Comparison of ENCODE assay signal across 1 mouse cellular context in genomic region chr17:74785586-74785985, GRCm38 (mm10).
A peak's percentile ranks its signal among the peaks of the same experiment; 100 is the strongest.
TF ChIP-seq lines count a peak whose summit lies in the region.

No protein-coding gene starts in this region.

TF ChIP-seq in MEL, 35 proteins besides CTCF, POLR2A, EP300 and RAD21 (continued from another document):
- no peak for TF ChIP-seq UBTF (IDR thresholded peaks at IDR 0.05; ENCODE audit: borderline replicate concordance, insufficient read depth, low read depth, low read length)
- TF ChIP-seq TCF12 (IDR thresholded peaks at IDR 0.05; ENCODE audit: low read depth, low read length): 0 out of 2 replicates have a peak, but pooled peaks have one; percentile 2
- TF ChIP-seq HCFC1 (IDR thresholded peaks at IDR 0.05; ENCODE audit: low read depth, low read length): no peak
- TF ChIP-seq GABPA (IDR thresholded peaks at IDR 0.05; ENCODE audit: low read depth, low read length): no peak
- TF ChIP-seq TBP (IDR thresholded peaks at IDR 0.05; ENCODE audit: low read depth, low read length): no peak
- no peak for TF ChIP-seq MAZ (IDR thresholded peaks at IDR 0.05; ENCODE audit: low read depth, low read length)
- no peak for TF ChIP-seq MYC (IDR thresholded peaks at IDR 0.05; ENCODE audit: low read depth, low read length)
- no peak for TF ChIP-seq USF2 (IDR thresholded peaks at IDR 0.05; ENCODE audit: borderline replicate concordance in 1 of 2, insufficient read depth in 1 of 2, low read depth in 1 of 2, low read length in 2 of 2)
- no peak for TF ChIP-seq MEF2A (IDR thresholded peaks at IDR 0.05; ENCODE audit: extremely low read depth, insufficient replicate concordance, low read depth, low read length, poor library complexity, severe bottlenecking)
- TF ChIP-seq RCOR1 (IDR thresholded peaks at IDR 0.05; ENCODE audit: low read depth, low read length): peak; percentile 11; the same call in 1 of the 2 replicates
- no peak for TF ChIP-seq SMC3 (IDR thresholded peaks at IDR 0.05; ENCODE audit: low read depth, low read length)
- no peak for TF ChIP-seq MAX (IDR thresholded peaks at IDR 0.05; ENCODE audit: low read length)
- TF ChIP-seq ZKSCAN1 (IDR thresholded peaks at IDR 0.05; ENCODE audit: low read depth, low read length): no peak
- peak; percentile 56 for TF ChIP-seq GATA1 (IDR thresholded peaks at IDR 0.05; ENCODE audit: low read depth, low read length)
- no peak for TF ChIP-seq POLR2AphosphoS2 (IDR thresholded peaks at IDR 0.05; ENCODE audit: low read length)
- TF ChIP-seq MYB (IDR thresholded peaks at IDR 0.05; ENCODE audit: low read depth, low read length): no peak
